ENCODE assay signal across 8 mouse cellular contexts in the genomic region with DNA sequence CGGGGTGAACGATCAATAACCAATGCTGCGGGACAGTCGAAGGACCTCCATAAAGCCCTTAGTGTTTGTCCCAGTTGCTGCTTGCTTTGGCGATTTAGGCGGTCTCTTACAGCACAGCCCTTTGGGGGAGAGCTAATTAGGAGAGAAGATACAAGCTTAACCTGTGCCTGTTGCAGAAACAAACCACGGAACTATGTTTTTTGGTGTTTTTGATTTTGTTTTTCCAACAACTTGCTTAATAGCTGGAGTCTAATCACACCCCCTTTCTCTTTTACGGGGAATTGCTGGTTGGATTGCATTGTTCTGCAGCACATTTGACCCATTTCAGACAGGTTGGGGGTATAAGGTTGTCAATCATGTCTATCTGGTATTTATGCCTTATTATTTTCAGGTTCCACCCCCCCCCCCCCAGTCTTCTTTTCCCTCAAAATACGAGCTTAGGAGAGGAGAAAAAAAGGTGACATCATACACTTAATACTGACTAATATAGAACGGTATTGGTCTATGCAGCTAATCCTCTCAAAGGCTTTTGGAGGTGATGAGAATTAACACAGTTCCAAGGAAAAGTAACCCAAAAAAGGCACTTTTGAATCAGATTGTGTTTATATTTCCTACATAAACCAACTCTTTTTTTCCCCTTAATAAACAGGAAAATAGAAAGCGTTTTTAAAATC. TPM values are rescaled to one million over a fixed set of nuclear protein-coding genes. Genes with fewer than 3 reads are reported as not detected.
A peak's percentile ranks its signal among the peaks of the same experiment; 100 is the strongest.
DNase-seq lines count a peak whose midpoint lies in the region; ATAC-seq and TF ChIP-seq lines count a peak whose summit lies in the region.

No protein-coding gene starts in this region.

- peaks cover 6% of the 10 kb centered on the region; the same call in 1 of the 2 replicates for H3K4me1 ChIP-seq in kidney, embryonic 16.5 days (ENCODE audit: insufficient read depth, low read length)
- peaks cover 6% of the 10 kb centered on the region for H3K4me1 ChIP-seq in bone marrow macrophage, adult 2 months (ENCODE audit: control insufficient read depth, insufficient read depth, low read length)
- H3K4me1 ChIP-seq in hindbrain, embryonic 11.5 days (replicated peaks; ENCODE audit: control insufficient read depth, insufficient read depth, low read length), result no peaks in the 10 kb centered on the region; the same call in 1 of the 2 replicates
- H3K4me1 ChIP-seq in midbrain, embryonic 12.5 days, result peaks cover 13% of the 10 kb centered on the region

- no peak for DNase-seq in kidney, postnatal 36 days
- DNase-seq in hindbrain, embryonic 11.5 days (ENCODE audit: low spot score), result peak; percentile 3
- DNase-seq in left cerebral cortex, postnatal 4 days, result no peak
- no peak for DNase-seq in gastrocnemius, adult 18-20 months (ENCODE audit: low spot score)
- no peak for DNase-seq in adrenal gland, adult 2 months

- peak overlapping the region; percentile 100 for H3K4me2 ChIP-seq in kidney, embryonic 16.5 days (replicated peaks; ENCODE audit: low read depth, low read length)
- H3K4me2 ChIP-seq in hindbrain, embryonic 11.5 days (replicated peaks; ENCODE audit: low read depth, low read length), result peak overlapping the region; percentile 83
- H3K4me2 ChIP-seq in midbrain, embryonic 12.5 days (replicated peaks), result peak overlapping the region; percentile 69

- H3K9ac ChIP-seq in kidney, embryonic 16.5 days (replicated peaks; ENCODE audit: low read length), result peak overlapping the region; percentile 87
- peak overlapping the region; percentile 94 for H3K9ac ChIP-seq in hindbrain, embryonic 11.5 days (ENCODE audit: low read depth, low read length)
- peak overlapping the region; percentile 97 for H3K9ac ChIP-seq in midbrain, embryonic 12.5 days (replicated peaks)

- no peaks in the 10 kb centered on the region for H3K27me3 ChIP-seq in kidney, embryonic 16.5 days (ENCODE audit: insufficient read depth, low read length)
- no peaks in the 10 kb centered on the region for H3K27me3 ChIP-seq in hindbrain, embryonic 11.5 days (ENCODE audit: control insufficient read depth, insufficient read depth, low read length)
- no peaks in the 10 kb centered on the region for H3K27me3 ChIP-seq in midbrain, embryonic 12.5 days

- intact Hi-C loops in left cerebral cortex, postnatal 4 days (cut with DNase I), result no loop called here

- no peaks in the 10 kb centered on the region for H3K9me3 ChIP-seq in kidney, embryonic 16.5 days (ENCODE audit: low read length)
- no peaks in the 10 kb centered on the region for H3K9me3 ChIP-seq in hindbrain, embryonic 11.5 days (ENCODE audit: control insufficient read depth, low read length)
- H3K9me3 ChIP-seq in midbrain, embryonic 12.5 days, result no peaks in the 10 kb centered on the region

- no peak for TF ChIP-seq POLR2A in bone marrow macrophage, adult 2 months (IDR thresholded peaks at IDR 0.05; ENCODE audit: borderline replicate concordance, low read depth, low read length)

- ATAC-seq in kidney, embryonic 16.5 days (ENCODE audit: low FRiP score, low TSS enrichment), result no peak
- ATAC-seq in hindbrain, embryonic 11.5 days (ENCODE audit: low FRiP score), result no peak
- ATAC-seq in midbrain, embryonic 12.5 days (ENCODE audit: low FRiP score, low read depth), result peak; percentile 1; the same call in 1 of the 2 replicates

- H3K36me3 ChIP-seq in kidney, embryonic 16.5 days (ENCODE audit: insufficient read depth, low read length), result no peaks in the 10 kb centered on the region
- H3K36me3 ChIP-seq in hindbrain, embryonic 11.5 days (ENCODE audit: control insufficient read depth, insufficient read depth, low read length), result no peaks in the 10 kb centered on the region
- H3K36me3 ChIP-seq in midbrain, embryonic 12.5 days, result no peaks in the 10 kb centered on the region

- TF ChIP-seq CTCF in bone marrow macrophage, adult 2 months (IDR thresholded peaks at IDR 0.05; ENCODE audit: low read depth, low read length), result no peak

- H3K27ac ChIP-seq in kidney, embryonic 16.5 days (ENCODE audit: low read length), result no peak overlapping the region
- H3K27ac ChIP-seq in bone marrow macrophage, adult 2 months (ENCODE audit: insufficient read depth, low read depth, low read length), result no peak overlapping the region
- peak overlapping the region; percentile 95 for H3K27ac ChIP-seq in hindbrain, embryonic 11.5 days (ENCODE audit: low read depth, low read length)
- H3K27ac ChIP-seq in midbrain, embryonic 12.5 days (replicated peaks), result peak overlapping the region; percentile 93

- peak overlapping the region; percentile 81 for H3K4me3 ChIP-seq in kidney, embryonic 16.5 days (ENCODE audit: low read length)
- peak overlapping the region; percentile 89 for H3K4me3 ChIP-seq in bone marrow macrophage, adult 2 months (ENCODE audit: insufficient read depth, low read length)
- H3K4me3 ChIP-seq in hindbrain, embryonic 11.5 days (ENCODE audit: low read depth, low read length), result peak overlapping the region; percentile 91
- H3K4me3 ChIP-seq in midbrain, embryonic 12.5 days, result peak overlapping the region; percentile 91

- 10% methylated on average over 11 of the region's 11 CpGs for WGBS in kidney, embryonic 16.5 days
- WGBS in hindbrain, embryonic 11.5 days, result 10% methylated on average over 11 of the region's 11 CpGs
- WGBS in midbrain, embryonic 12.5 days, result 8% methylated on average over 11 of the region's 11 CpGs

RNA-seq across cellular contexts. Expression of a gene that starts 1.0 kb away (rescaled TPM):
- 16.4 and 16.8 TPM in 2 replicates for polyA plus RNA-seq in kidney, embryonic 16.5 days (2015; fragmentation: Nextera tagmentation; extraction: Ambion mirVana)
- polyA plus RNA-seq in bone marrow macrophage, adult 2 months (2012; ENCODE audit: insufficient read depth, insufficient read length, missing spikeins), result 32.9 and 38.1 TPM in 2 replicates
- 23.3 and 24.9 TPM in 2 replicates for polyA plus RNA-seq in hindbrain, embryonic 11.5 days (2014; fragmentation: Nextera tagmentation; extraction: Ambion mirVana)
- polyA plus RNA-seq in midbrain, embryonic 12.5 days (2016; fragmentation: Nextera tagmentation; extraction: Ambion mirVana), result 26.9 and 27.2 TPM in 2 replicates
- 10 to 100 TPM; 53.6 to 58.4 TPM for total RNA-seq in left cerebral cortex, postnatal 4 days (2021)
- total RNA-seq in gastrocnemius, adult 18-20 months (2021), result 1 to 10 TPM; 9.3 to 9.4 TPM
- 10 to 100 TPM; 16.5 to 17.0 TPM for total RNA-seq in adrenal gland, adult 2 months (2021)
- 6.6 and 14.6 TPM in 2 replicates for polyA plus RNA-seq in adrenal gland, adult 2 months (2012; rRNA removed)

RNA-seq across cellular contexts. Expression of a gene that starts 1.6 kb away (rescaled TPM):
- 1.2 and 1.6 TPM in 2 replicates for polyA plus RNA-seq in kidney, embryonic 16.5 days (2015; fragmentation: Nextera tagmentation; extraction: Ambion mirVana)
- polyA plus RNA-seq in bone marrow macrophage, adult 2 months (2012; ENCODE audit: insufficient read depth, insufficient read length, missing spikeins), result 0.97 and 1.9 TPM in 2 replicates
- 9.6 and 10.0 TPM in 2 replicates for polyA plus RNA-seq in hindbrain, embryonic 11.5 days (2014; fragmentation: Nextera tagmentation; extraction: Ambion mirVana)
- 12.2 and 14.8 TPM in 2 replicates for polyA plus RNA-seq in midbrain, embryonic 12.5 days (2016; fragmentation: Nextera tagmentation; extraction: Ambion mirVana)
- 10 to 100 TPM; 24.5 to 26.7 TPM for total RNA-seq in left cerebral cortex, postnatal 4 days (2021)
- total RNA-seq in gastrocnemius, adult 18-20 months (2021), result 1 to 10 TPM; 2.2 to 3.7 TPM
- total RNA-seq in adrenal gland, adult 2 months (2021), result 1 to 10 TPM in 1 of 2 experiments, under 1 TPM in 1; 0.92 to 1.6 TPM
- 2.8 and 6.3 TPM in 2 replicates for polyA plus RNA-seq in adrenal gland, adult 2 months (2012; rRNA removed)

Comparison
In these comparisons a context has a peak if more than half of its experiments do, and no peak if none do; other contexts are left out.
1. H3K27ac ChIP-seq: peak in hindbrain, embryonic 11.5 days (single experiment) and midbrain, embryonic 12.5 days (single experiment); none in kidney, embryonic 16.5 days (single experiment) and bone marrow macrophage, adult 2 months (single experiment).
2. Peak in every context shown above with its lines, with median percentiles within 50 percentile points of each other: H3K4me2 ChIP-seq, H3K4me3 ChIP-seq and H3K9ac ChIP-seq.